Mouse (Mus musculus) stomach, postnatal 0 days (tissue): ENCODE measurements around the gene Fastkd2. TPM values are rescaled to one million over a fixed set of nuclear protein-coding genes. Genes with fewer than 3 reads are reported as not detected.
A peak's percentile ranks its signal among the peaks of the same experiment; 100 is the strongest.

Experiments
- ATAC-seq: fragments of 200-750 bp; cut with Nextera tagmentation; 2 replicates; pipeline ENCODE4 v1.8.0; 2017; ENCODE audit not compliant: low FRiP score, low TSS enrichment
- DNase-seq: peaks from one replicate; pipeline ENCODE4 v3.0.0-alpha.2; 2016; ENCODE audit warnings: low spot score
- H3K27ac ChIP-seq: fragments of 300-500 bp; sonication (generic); replicated peaks from 2 replicates; pipeline ENCODE4 v1.5.1; 2014; ENCODE audit warnings: mild to moderate bottlenecking, control low read depth
- H3K27me3 ChIP-seq: fragments of 300-500 bp; sonication (generic); 2 replicates; pipeline ENCODE4 v1.6.1; 2014; ENCODE audit warnings: low read length; ENCODE audit not compliant: control insufficient read depth, insufficient read depth
- H3K36me3 ChIP-seq: fragments of 300-500 bp; sonication (generic); 2 replicates; pipeline ENCODE4 v1.6.1; 2014; ENCODE audit warnings: low read length, mixed read lengths; ENCODE audit not compliant: control insufficient read depth, insufficient read depth
- H3K4me1 ChIP-seq: fragments of 300-500 bp; sonication (generic); replicated peaks from 2 replicates; pipeline ENCODE4 v1.6.1; 2014; ENCODE audit warnings: antibody characterized with exemption; ENCODE audit not compliant: control insufficient read depth, insufficient read depth
- H3K4me2 ChIP-seq: fragments of 300-500 bp; sonication (generic); replicated peaks from 2 replicates; pipeline ENCODE4 v1.6.1; 2014; ENCODE audit warnings: low read depth, mild to moderate bottlenecking, control low read depth, moderate library complexity
- H3K4me3 ChIP-seq: fragments of 300-500 bp; sonication (generic); 2 replicates; pipeline ENCODE4 v1.5.1; 2014; ENCODE audit warnings: low read depth, low read length, control low read depth
- H3K9ac ChIP-seq: fragments of 300-500 bp; sonication (generic); 2 replicates; pipeline ENCODE4 v1.6.1; 2014; ENCODE audit warnings: mild to moderate bottlenecking, low read length, control low read depth, mixed read lengths
- H3K9me3 ChIP-seq: fragments of 300-500 bp; sonication (generic); 2 replicates; pipeline ENCODE4 v1.6.1; 2016; ENCODE audit warnings: low read length; ENCODE audit not compliant: control insufficient read depth
- CTCF ChIP-seq: IDR thresholded peaks from 2 replicates; pipeline ENCODE4 v1.5.1; 2016; ENCODE audit warnings: antibody characterized with exemption, low read depth, mild to moderate bottlenecking, moderate library complexity
- EP300 ChIP-seq: optimal IDR thresholded peaks from 2 replicates; pipeline ENCODE3; 2016; ENCODE audit warnings: antibody characterized with exemption
- WGBS: fragments of 180-500 bp; shearing (Covaris S2); extraction: QIAGEN DNeasy Blood & Tissue Kit; methylation state at CpG from one replicate; pipeline ENCODE4 v1.1.7; 2014; 5-methylcytosine and 5-hydroxymethylcytosine counted together
- polyA plus RNA-seq: library from polyadenylated mRNA; unstranded; fragments of >200 nt; fragmentation: Nextera tagmentation; extraction: Ambion mirVana; gene quantifications from 2 replicates; pipeline ENCODE4 v1.2.1, GENCODE M21; 2015

The Fastkd2 gene
- polyA plus RNA-seq, 1 experiment from 2014 or later = 24.8 TPM

- Histone ChIP-seq H3K4me2 (peak overlapping the region; percentile 58), H3K27ac (no peak overlapping the region), H3K36me3 (no peaks in the 10 kb centered on the region), H3K27me3 (no peaks in the 10 kb centered on the region), H3K4me3 (peak overlapping the region; percentile 64), H3K9ac (peak overlapping the region; percentile 18; the same call in 1 of the 2 replicates), H3K9me3 (no peaks in the 10 kb centered on the region), H3K4me1 (no peaks in the 10 kb centered on the region)
- WGBS = 47% methylated on average over 8 of the region's 8 CpGs
- TF ChIP-seq EP300 (no peak), CTCF (no peak)
- ATAC-seq (peak; percentile 17; the same call in 1 of the 2 replicates), DNase-seq (no peak)
Measured at GRCm38 (mm10) chr1:63729796-63730195, 618 bp upstream of the Fastkd2 start.

- DNase-seq = no peak
- 59% methylated on average over 2 of the region's 2 CpGs for WGBS
- no peaks in the 10 kb centered on the region for H3K27me3 ChIP-seq
- ATAC-seq = no peak
- TF ChIP-seq CTCF = no peak
- TF ChIP-seq EP300 = no peak
- no peak overlapping the region for H3K4me3 ChIP-seq
- no peaks in the 10 kb centered on the region for H3K4me1 ChIP-seq
- H3K9me3 ChIP-seq = no peaks in the 10 kb centered on the region
- H3K9ac ChIP-seq = no peak overlapping the region
- H3K36me3 ChIP-seq = no peaks in the 10 kb centered on the region; the same call in none of the 2 replicates
- no peak overlapping the region for H3K4me2 ChIP-seq
- H3K27ac ChIP-seq = no peak overlapping the region
Measured at GRCm38 (mm10) chr1:63756005-63756404, 25.6 kb downstream of the Fastkd2 start.

- Histone ChIP-seq H3K36me3 (no peaks in the 10 kb centered on the region), H3K27ac (no peak overlapping the region), H3K27me3 (no peaks in the 10 kb centered on the region), H3K4me2 (no peak overlapping the region), H3K4me3 (no peak overlapping the region), H3K9me3 (no peaks in the 10 kb centered on the region), H3K9ac (no peak overlapping the region), H3K4me1 (no peaks in the 10 kb centered on the region)
- 31% methylated on average over 3 of the region's 3 CpGs for WGBS
- ATAC-seq (no peak), DNase-seq (peak; percentile 25)
- TF ChIP-seq CTCF = peak; percentile 71
- TF ChIP-seq EP300 = no peak
Measured at GRCm38 (mm10) chr1:63763212-63763694, 32.8 kb downstream of the Fastkd2 start.

GRCm38 (mm10) chr1:63763881-63764386 is 33.5 kb downstream of the Fastkd2 start:
- Histone ChIP-seq H3K4me2 (no peak overlapping the region), H3K9ac (no peak overlapping the region), H3K36me3 (no peaks in the 10 kb centered on the region), H3K9me3 (no peaks in the 10 kb centered on the region), H3K27ac (no peak overlapping the region), H3K4me3 (no peak overlapping the region), H3K4me1 (no peaks in the 10 kb centered on the region), H3K27me3 (no peaks in the 10 kb centered on the region)
- 47% methylated on average over 7 of the region's 7 CpGs for WGBS
- ATAC-seq = no peak
- TF ChIP-seq EP300 (no peak), CTCF (no peak)
- no peak for DNase-seq

- no peak overlapping the region for H3K27ac ChIP-seq
- WGBS = 79% methylated on average over 7 of the region's 7 CpGs
- H3K4me1 ChIP-seq = no peaks in the 10 kb centered on the region
- no peaks in the 10 kb centered on the region for H3K27me3 ChIP-seq
- no peaks in the 10 kb centered on the region for H3K36me3 ChIP-seq
- H3K4me3 ChIP-seq = no peak overlapping the region
- DNase-seq (no peak), ATAC-seq (no peak)
- no peak for TF ChIP-seq CTCF
- TF ChIP-seq EP300 = no peak
- H3K9me3 ChIP-seq = no peaks in the 10 kb centered on the region
- H3K9ac ChIP-seq = no peak overlapping the region
- H3K4me2 ChIP-seq = no peak overlapping the region
Measured at GRCm38 (mm10) chr1:63764395-63764794, 34.0 kb downstream of the Fastkd2 start.

- Histone ChIP-seq H3K4me2 (no peak overlapping the region), H3K36me3 (no peaks in the 10 kb centered on the region), H3K4me1 (no peaks in the 10 kb centered on the region), H3K27me3 (no peaks in the 10 kb centered on the region), H3K4me3 (no peak overlapping the region), H3K27ac (no peak overlapping the region), H3K9ac (no peak overlapping the region), H3K9me3 (no peaks in the 10 kb centered on the region)
- ATAC-seq (no peak), DNase-seq (no peak)
- no peak for TF ChIP-seq EP300
- no peak for TF ChIP-seq CTCF
- 50% methylated on average over 8 of the region's 8 CpGs for WGBS
Measured at GRCm38 (mm10) chr1:63768112-63768511, 37.7 kb downstream of the Fastkd2 start.
